Mouse (Mus musculus) erythroblast, embryonic 14.5 days (primary cell): ENCODE data around the gene Rps6ka5.

Experiments
- GATA1 ChIP-seq: IDR thresholded peaks from 2 replicates; pipeline ENCODE4 v1.6.1; 2012; ENCODE audit warnings: low read length, inconsistent platforms, mixed read lengths
- TAL1 ChIP-seq: IDR thresholded peaks from 3 replicates; pipeline ENCODE4 v1.6.1; 2012; ENCODE audit warnings: low read length, inconsistent platforms, mixed read lengths

DNA sequence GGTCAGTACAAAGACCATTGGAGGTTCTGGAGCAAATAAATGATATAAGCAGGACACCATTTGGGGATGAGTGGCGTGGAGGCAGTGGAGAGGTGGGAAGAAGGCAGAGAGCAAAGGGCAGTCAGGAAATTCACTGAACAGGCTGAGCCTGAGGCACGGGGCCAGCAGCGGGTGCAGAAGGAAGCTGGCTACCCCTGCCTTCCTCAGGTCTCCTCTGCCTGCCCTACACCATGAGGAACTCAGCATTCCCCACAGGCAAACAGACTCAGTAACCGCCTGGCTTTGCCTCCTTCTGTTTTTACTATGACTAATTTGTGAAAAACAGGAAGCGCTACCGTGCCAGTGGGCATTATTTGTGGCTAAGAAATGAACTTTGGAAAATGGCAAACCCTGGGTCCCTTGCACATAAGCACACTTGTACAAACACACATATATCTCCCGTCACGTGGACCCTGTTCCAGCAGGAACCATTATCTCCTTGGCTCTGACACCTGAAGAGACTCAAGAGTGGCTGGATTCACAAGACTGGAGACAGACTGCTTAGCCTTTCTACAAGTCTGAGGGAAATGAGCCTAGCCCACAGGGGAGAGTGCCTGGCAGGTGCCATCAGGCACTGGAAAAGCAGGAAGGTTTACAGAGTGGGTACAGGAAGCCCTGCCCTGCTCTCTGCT lies 49.3 kb upstream of the Rps6ka5 start:
- TF ChIP-seq GATA1 (no peak), TAL1 (no peak)
